Mouse (Mus musculus) megakaryocyte, embryonic 14.5 days (primary cell): ENCODE measurements around the gene Casp6. TPM values are rescaled to one million over a fixed set of nuclear protein-coding genes. Genes with fewer than 3 reads are reported as not detected.

Source experiments
- H3K27me3 ChIP-seq: replicated peaks from 2 replicates; pipeline ENCODE3; 2012; ENCODE audit warnings: inconsistent platforms
- H3K36me3 ChIP-seq: replicated peaks from 2 replicates; pipeline ENCODE3; 2012; ENCODE audit warnings: low read length, inconsistent platforms, mixed read lengths
- H3K4me1 ChIP-seq: 2 replicates; pipeline ENCODE4 v1.6.1; 2012; ENCODE audit warnings: inconsistent platforms
- H3K4me3 ChIP-seq: replicated peaks from 2 replicates; pipeline ENCODE3; 2012; ENCODE audit warnings: moderate library complexity, mild to moderate bottlenecking, inconsistent platforms
- H3K9me3 ChIP-seq: 2 replicates; pipeline ENCODE4 v1.6.1; 2012; ENCODE audit warnings: inconsistent platforms
- FLI1 ChIP-seq: IDR thresholded peaks from 2 replicates; pipeline ENCODE4 v1.6.1; 2012; ENCODE audit warnings: low read length, inconsistent platforms, mixed read lengths
- GATA1 ChIP-seq: IDR thresholded peaks from 3 replicates; pipeline ENCODE4 v1.6.1; 2012; ENCODE audit warnings: mixed read lengths, low read length, inconsistent platforms, borderline replicate concordance
- polyA plus RNA-seq: library from polyadenylated mRNA; stranded (reverse); fragments of >175 nt; gene quantifications from 2 replicates; pipeline ENCODE4 v1.2.3, GENCODE M21; 2012; ENCODE audit warnings: low replicate concordance; ENCODE audit not compliant: insufficient read depth

The Casp6 gene
- polyA plus RNA-seq, 1 experiment = 38.3 TPM

DNA sequence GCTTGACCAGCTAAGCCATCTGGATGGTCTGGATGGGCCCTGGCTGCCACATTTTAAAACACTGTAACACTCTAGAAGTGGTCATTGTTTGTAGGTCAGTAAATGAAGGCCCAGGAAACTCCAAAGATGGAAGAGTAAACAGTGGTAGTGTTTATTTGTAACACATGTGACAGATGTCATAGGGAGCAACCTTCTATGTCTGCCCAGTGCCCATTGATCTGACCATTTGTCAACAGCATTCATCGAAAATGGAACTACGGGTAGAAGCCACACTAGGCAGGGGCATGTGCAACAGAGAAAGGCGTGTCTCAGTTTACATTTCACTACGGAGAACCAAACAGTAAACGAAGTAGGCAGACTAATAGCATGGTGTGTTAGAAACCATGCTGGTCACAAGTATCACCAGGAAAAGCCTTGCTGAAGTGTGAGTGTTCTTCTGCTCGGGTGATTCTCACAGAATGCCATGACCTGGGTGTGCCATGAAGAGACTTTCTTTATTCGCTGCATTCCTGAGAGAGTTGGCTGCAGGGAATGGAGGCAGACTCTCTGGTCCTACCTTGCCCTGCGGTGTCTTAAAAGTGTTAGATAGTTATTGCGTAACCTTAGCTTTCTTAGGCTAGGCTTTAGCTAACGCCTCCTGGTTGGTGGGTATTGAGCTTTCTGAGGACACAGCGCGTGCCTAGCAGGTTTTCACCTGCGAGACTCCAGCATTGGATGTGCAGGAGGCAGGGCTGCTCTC lies 13.3 kb upstream of the Casp6 start:
- Histone ChIP-seq H3K4me3 (no peak overlapping the region), H3K36me3 (peaks cover 55% of the 10 kb centered on the region), H3K4me1 (peaks cover 26% of the 10 kb centered on the region), H3K27me3 (no peaks in the 10 kb centered on the region), H3K9me3 (no peaks in the 10 kb centered on the region)
- no peak for TF ChIP-seq FLI1

DNA sequence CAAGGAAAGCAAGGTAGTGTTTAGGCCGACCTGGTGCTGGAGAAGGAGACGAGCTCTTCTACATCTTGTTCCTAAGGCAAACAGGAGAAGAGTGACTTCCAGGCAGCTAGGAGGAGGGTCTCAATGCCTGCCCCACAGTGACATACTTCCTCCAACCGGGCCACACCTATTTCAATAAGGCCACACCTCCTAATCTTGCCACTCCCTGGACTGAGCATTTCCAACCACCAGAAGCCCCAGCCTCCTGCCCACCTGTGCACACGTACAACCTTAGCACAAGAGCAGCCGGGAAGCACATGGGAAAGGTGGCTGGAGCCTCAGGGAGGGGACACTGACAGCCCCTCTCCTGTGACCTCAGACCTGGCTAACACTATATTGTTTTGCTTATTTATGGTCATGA lies 9.2 kb upstream of the Casp6 start:
- H3K27me3 ChIP-seq = no peaks in the 10 kb centered on the region
- no peaks in the 10 kb centered on the region for H3K9me3 ChIP-seq
- no peak for TF ChIP-seq GATA1
- no peak for TF ChIP-seq FLI1
- no peak overlapping the region for H3K4me3 ChIP-seq
- peaks cover 81% of the 10 kb centered on the region for H3K36me3 ChIP-seq
- peaks cover 26% of the 10 kb centered on the region for H3K4me1 ChIP-seq

DNA sequence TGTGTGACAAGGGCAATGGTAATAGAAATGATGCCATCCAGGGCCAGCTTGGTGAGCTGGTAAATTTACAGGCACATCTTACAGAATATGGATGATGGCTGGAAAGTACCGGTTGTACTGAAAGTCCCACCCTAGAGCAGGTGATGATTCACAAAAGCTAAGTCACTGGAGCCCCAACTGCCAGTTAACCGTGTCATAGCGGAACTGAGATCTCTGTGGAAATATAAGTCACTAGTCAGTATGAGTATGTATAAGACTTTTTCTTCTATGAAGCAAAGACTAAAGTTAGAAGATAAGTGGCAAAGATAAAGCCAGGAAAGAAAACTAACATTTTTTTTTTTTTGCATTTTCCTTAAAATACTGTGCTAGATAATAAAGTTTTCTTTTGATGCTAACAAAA lies 8.1 kb upstream of the Casp6 start:
- Histone ChIP-seq H3K36me3 (peaks cover 84% of the 10 kb centered on the region), H3K4me3 (no peak overlapping the region), H3K9me3 (no peaks in the 10 kb centered on the region), H3K4me1 (peaks cover 35% of the 10 kb centered on the region), H3K27me3 (no peaks in the 10 kb centered on the region)
- TF ChIP-seq FLI1 = no peak
- no peak for TF ChIP-seq GATA1

DNA sequence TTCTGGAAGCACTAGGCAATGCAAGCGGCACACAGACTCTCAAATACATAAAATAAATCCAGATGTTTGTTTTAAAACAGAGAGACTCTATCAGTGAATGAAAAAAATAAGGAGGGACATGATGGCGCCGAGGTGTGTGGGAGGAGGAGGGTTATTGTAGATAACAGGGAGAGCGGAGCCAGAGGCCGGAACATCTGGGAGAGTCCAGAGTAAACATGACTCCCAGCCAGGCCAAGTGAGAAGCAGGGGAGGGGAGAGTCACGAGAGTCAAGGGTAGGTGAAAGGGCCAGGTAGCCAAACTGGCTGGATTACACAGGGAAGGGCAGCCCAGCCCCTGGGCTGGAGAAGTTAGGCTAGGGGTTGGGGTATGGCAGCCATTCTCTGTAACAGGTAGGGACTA lies 4.6 kb upstream of the Casp6 start:
- Histone ChIP-seq H3K27me3 (no peaks in the 10 kb centered on the region), H3K4me3 (no peak overlapping the region), H3K36me3 (peaks cover 67% of the 10 kb centered on the region), H3K4me1 (peaks cover 60% of the 10 kb centered on the region), H3K9me3 (no peaks in the 10 kb centered on the region)
- TF ChIP-seq GATA1 (no peak), FLI1 (no peak)

DNA sequence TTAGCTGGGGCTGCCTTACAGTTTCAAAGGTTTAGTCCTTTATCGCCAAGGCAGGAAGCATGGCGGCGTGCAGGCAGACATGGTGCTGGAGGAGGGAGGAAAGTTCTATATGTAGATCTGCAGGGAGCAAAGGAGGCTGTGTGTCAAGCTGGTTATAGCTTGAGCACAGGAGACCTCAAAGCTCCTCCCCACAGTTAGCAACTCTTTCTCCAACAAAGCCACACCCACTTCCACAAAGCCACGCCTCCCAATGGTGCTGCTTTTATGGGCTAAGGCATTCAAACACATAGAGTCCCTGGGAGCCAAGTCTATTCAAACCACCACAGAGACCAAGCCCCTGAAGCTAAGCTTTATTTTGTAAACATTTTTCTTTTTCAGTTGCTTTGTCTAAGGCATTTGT lies 2.3 kb upstream of the Casp6 start:
- Histone ChIP-seq H3K9me3 (no peaks in the 10 kb centered on the region), H3K27me3 (no peaks in the 10 kb centered on the region), H3K4me1 (peaks cover 74% of the 10 kb centered on the region), H3K4me3 (no peak overlapping the region), H3K36me3 (peaks cover 55% of the 10 kb centered on the region)
- no peak for TF ChIP-seq FLI1
- no peak for TF ChIP-seq GATA1

DNA sequence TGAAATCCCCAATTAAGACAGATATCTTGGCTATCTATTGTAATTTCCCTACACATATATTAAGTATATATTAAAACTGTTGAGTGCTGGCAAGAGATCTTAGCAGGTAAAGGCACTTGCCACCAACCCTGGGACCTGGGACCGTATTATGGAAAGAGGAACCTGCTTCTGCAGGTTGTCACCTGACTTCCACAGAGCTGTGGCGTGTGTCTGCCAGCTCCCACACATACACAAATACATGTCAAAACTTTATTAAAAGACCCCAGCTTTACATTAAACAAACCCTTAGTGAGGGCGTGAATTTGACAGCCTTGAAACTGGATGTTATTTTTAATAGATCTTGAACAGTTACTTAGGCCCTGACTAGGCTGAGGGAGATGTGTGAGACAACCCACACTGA lies 2.1 kb downstream of the Casp6 start:
- Histone ChIP-seq H3K36me3 (peaks cover 58% of the 10 kb centered on the region), H3K4me1 (peaks cover 60% of the 10 kb centered on the region), H3K27me3 (no peaks in the 10 kb centered on the region), H3K4me3 (no peak overlapping the region), H3K9me3 (no peaks in the 10 kb centered on the region)
- no peak for TF ChIP-seq GATA1
- no peak for TF ChIP-seq FLI1

DNA sequence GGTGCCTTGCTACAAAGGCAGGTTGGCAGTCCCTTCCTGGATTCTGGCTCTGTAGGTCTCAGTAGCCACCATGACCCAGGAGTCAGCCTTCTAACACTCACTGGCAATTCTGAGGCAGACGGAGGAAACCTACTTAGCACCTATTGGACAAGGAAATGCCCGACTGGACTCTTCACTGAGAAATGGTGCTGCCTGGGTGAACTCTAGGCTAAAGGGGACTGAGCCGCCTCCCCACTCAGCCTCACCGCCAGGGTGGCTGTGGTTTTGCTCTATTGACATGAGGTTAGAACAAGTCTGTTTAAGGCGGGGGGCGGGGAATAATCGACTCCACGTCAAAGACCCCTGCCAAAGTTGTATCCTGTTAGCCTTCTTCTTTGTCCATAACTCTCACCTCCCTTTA lies 2.6 kb downstream of the Casp6 start:
- peaks cover 55% of the 10 kb centered on the region for H3K4me1 ChIP-seq
- no peaks in the 10 kb centered on the region for H3K27me3 ChIP-seq
- TF ChIP-seq FLI1 (no peak), GATA1 (no peak)
- no peak overlapping the region for H3K4me3 ChIP-seq
- H3K9me3 ChIP-seq = no peaks in the 10 kb centered on the region
- H3K36me3 ChIP-seq = peaks cover 58% of the 10 kb centered on the region

DNA sequence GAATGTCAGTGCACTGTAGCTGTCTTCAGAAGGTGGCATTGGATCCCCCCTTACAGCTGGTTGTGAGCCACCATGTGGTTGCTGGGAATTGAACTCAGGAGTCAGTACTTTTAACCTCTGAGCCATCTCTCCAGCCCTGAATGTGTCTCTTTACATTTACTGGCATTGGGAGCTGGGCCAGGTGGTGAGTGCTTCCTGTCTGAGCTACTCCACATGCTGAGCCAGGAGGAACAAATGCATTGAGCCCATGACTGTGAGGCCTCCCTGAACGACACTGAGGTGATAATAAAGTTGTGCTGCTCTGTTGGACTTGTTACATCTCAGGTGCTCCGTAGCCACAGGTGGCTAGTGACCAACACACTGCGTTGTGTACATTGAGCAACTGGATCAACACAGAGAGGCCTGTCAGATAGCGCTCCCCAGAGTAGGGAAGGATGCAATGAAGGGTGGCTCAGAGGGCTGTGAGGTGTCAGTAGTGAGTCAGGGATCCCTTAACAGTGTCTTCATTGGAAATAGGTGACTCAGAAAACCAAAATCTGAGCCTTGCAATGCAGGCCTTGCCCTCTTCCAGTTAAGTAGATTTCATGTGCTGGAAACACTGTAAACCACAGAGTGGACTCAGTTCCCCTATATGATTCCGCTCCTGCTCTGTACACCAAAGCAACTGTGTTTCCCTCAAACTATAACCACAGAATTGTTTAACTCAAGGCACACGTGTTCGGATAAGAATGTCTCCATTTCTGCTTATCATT lies 3.3 kb downstream of the Casp6 start:
- Histone ChIP-seq H3K9me3 (no peaks in the 10 kb centered on the region), H3K27me3 (no peaks in the 10 kb centered on the region), H3K4me3 (peak overlapping the region; percentile 59), H3K4me1 (peaks cover 50% of the 10 kb centered on the region), H3K36me3 (peaks cover 62% of the 10 kb centered on the region)
- TF ChIP-seq FLI1 = no peak
- TF ChIP-seq GATA1 = no peak

DNA sequence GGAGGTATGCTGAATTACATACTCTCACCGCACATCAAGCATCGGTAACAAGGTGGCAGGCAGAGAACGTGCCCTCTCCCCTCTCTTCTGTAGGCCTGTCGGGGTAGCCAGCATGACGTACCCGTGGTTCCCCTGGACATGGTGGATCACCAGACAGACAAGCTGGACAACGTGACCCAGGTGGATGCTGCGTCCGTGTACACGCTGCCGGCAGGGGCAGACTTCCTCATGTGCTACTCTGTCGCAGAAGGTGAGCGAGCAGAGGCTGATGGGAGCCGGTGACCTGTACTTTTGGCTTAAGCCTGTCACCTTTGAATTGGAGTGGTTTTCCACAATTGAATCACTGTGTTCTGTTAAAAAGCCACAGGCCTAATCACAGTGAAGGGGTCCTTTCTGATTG lies 10.8 kb downstream of the Casp6 start:
- TF ChIP-seq GATA1 (no peak), FLI1 (no peak)
- H3K27me3 ChIP-seq = no peaks in the 10 kb centered on the region
- H3K4me3 ChIP-seq = no peak overlapping the region
- peaks cover 78% of the 10 kb centered on the region for H3K36me3 ChIP-seq
- no peaks in the 10 kb centered on the region for H3K9me3 ChIP-seq
- H3K4me1 ChIP-seq = no peaks in the 10 kb centered on the region

DNA sequence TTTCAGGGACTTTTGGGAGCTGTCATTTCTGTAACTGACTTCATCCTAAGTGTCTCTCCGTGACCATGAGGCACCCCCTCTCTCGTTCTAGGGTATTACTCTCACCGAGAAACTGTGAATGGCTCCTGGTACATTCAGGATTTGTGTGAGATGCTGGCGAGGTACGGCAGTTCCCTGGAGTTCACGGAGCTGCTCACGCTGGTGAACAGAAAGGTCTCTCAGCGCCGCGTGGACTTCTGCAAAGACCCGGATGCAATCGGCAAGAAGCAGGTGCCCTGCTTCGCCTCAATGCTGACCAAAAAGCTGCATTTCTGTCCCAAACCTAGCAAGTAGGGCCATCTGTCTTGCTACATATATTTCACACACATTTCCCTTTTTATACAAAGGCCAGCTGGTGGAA lies 12.0 kb downstream of the Casp6 start:
- H3K36me3 ChIP-seq = peaks cover 69% of the 10 kb centered on the region
- no peaks in the 10 kb centered on the region for H3K27me3 ChIP-seq
- TF ChIP-seq FLI1 (no peak), GATA1 (no peak)
- H3K4me1 ChIP-seq = peaks cover under 1% of the 10 kb centered on the region; the same call in 1 of the 2 replicates
- no peaks in the 10 kb centered on the region for H3K9me3 ChIP-seq
- no peak overlapping the region for H3K4me3 ChIP-seq

DNA sequence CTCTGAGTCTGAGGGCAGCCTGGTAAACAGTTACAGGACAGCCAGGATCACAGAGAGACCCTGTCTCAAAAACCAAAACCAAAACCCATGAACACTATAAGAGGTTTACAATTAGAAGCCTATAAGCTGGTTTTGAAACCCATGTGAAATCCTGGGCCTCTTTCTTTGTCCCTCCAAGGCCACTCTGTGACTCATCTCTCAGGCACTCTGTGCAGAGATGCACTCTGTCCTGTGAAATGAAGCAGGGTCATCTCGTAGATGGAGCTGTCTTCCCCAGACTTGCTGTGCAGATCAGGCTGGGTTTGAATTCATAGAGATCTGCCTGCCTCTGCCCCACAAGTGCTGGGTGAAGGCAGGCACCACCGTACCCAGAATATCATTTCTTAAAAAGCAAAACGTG lies 16.2 kb downstream of the Casp6 start:
- peaks cover 4% of the 10 kb centered on the region; the same call in 1 of the 2 replicates for H3K4me1 ChIP-seq
- H3K4me3 ChIP-seq = no peak overlapping the region
- no peak for TF ChIP-seq FLI1
- no peak for TF ChIP-seq GATA1
- H3K27me3 ChIP-seq = no peaks in the 10 kb centered on the region
- no peaks in the 10 kb centered on the region for H3K9me3 ChIP-seq
- peaks cover 27% of the 10 kb centered on the region for H3K36me3 ChIP-seq
